Mouse (Mus musculus): ENCODE results near the gene Olfr223. TPM values are rescaled to one million over a fixed set of nuclear protein-coding genes. Genes with fewer than 3 reads are reported as not detected.
A peak's percentile ranks its signal among the peaks of the same experiment; 100 is the strongest.
"Not testable (repeated sequence)": the region's sequence is repeated elsewhere in the genome, so short reads cannot be mapped to it uniquely, and the experiment has no call there.

Olfr223 gene
- total RNA-seq, 2 experiments from 2014 or later: not detected

- DNase-seq: no peak
Measured at GRCm38 (mm10) chr11:59596091-59596490, 3.0 kb upstream of the Olfr223 start.

DNA sequence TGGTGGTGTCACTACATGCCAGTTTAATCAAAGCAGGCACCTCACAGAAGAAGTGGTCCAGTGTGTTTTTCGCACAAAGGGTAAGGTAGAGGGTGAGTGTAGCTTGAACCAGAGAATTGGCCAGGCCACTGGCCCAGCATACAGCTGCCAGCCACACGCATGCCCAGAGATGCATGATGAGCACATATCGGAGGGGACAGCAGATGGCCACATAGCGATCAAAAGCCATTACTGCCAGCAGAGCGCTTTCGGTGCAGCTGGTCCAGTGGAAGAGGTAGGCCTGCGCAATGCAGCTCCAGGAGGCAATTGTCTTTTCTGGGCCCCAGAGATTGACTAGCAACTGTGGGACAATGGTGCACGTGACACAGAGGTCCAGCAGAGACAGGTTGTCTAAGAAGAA lies 3.6 kb downstream of the Olfr223 start:
- no peak for DNase-seq

GRCm38 (mm10) chr11:59584539-59584938 lies 8.6 kb downstream of the Olfr223 start:
- no peak for DNase-seq

GRCm38 (mm10) chr11:59576135-59576534 lies 17.0 kb downstream of the Olfr223 start, which contains the start of gene Olfr222:
Gene Olfr222, minus strand, starts transcription at chr11:59576235.
- not testable (repeated sequence) for DNase-seq

DNA sequence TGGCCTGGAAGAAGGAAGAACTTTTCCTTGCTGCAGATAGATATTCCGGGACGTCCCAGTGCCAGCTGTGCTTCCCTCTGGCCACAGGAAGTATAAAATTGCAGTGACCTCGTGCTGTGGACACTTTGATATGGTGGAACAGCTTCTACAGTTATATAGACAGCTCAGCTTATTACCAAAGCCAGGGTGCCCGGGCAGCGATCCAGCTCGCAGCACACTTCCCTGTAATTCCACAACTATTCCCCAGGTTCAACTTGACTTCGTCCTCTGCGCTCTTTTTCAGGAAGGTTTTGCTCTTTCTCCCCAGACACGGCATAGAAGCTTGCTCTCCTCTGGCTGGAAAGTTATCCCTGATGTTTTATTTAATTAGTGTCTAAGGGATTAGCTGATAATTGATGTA lies 17.4 kb downstream of the Olfr223 start:
- DNase-seq: peak; percentile 17

DNA sequence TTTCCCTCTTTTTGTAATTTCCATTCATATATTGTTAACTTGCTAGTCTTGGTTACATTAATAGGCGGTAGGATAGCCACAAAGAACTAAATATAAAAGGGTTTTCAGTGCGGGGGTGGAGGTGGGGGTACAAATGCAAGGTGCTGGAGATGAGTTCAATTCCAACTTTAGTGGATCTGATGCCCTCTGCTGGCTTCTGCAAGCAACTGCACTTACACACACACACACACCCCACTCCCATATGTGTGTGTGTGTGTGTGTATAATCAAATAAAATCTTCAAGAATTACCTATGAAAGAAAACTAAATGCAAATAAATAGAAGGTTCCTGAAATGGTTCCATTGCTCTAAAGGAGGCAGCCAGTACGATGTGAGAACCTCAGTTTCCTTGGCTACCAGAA lies 23.8 kb downstream of the Olfr223 start:
- no peak for DNase-seq

- DNase-seq: no peak
Measured at GRCm38 (mm10) chr11:59562837-59563236, 30.3 kb downstream of the Olfr223 start.

DNA sequence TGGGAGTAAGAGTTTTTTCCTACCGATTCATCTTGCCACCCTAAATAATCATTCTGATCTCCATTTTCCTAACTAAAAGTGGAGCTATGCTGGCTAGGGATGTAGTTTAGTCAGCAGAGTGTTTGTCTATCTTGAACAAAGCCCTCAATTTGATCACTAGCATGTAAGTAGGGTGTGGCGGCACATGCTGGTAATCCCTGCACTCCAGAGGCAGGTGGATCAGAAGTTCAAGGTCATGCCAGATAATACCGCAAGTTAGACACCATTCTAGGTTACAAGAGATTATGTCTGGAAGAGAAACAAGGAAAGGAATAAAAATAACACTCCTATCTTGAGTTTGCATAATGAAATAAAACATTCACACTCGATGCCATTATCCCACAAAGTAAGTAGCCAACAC lies 30.8 kb downstream of the Olfr223 start:
- no peak for DNase-seq

DNA sequence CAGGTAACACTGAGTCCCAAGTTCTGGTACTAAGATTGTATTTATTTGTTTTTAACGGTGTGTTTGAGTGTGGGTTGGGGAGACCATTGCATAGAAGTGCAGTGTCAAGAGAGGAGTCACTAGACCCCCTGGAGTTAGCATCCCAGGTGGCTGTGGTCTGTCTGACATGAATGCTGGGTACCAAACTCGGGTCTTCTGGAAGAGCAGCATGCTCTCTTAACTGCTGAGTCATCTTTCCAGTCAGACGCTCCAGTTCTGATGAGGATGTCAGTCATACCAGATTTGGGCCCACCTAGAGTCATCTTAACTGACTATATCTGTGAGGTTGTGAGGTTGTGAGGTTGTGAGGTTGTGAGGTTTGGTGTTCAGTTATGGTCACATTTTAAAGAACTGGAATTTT lies 32.2 kb downstream of the Olfr223 start:
- no peak for DNase-seq

- DNase-seq: no peak
Measured at GRCm38 (mm10) chr11:59554535-59554934, 38.6 kb downstream of the Olfr223 start.

DNA sequence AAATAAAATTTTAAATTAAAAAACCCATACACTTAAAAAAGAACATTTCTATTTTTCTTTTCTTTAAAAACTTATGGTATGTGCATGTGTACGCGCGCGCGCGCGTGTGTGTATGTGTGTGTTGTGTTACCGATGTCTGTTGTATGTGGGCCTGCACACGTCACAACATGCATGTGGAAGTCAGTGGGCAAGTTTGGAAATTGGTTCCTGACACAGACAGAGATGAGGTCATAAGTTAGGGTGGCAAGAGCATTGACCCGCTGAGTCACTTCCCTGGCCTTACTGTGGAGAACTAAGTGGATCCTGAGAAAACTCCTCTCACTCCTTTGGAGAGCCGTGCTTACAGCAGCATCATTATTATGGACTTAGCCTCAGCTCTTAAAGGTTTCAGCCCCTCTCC lies 39.0 kb downstream of the Olfr223 start:
- no peak for DNase-seq

DNA sequence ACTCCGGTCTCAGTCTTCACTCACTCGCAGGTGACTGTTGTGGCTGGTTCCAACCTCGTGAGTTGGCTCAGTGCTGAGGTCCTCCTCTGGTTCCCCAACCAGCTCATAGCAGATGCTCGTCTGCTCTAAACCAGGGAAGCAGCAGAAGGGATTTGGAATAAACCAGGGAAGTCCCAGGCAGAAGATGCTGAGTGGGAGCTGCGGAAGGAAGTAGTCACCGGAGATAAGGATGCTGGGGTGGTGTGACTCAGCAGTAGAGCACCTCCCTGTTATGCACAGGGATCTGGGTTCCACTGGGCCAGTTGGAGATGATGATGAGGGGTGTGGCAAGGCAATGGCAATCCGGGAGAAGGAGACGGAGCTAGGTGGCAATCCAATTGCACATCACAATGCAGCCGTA lies 49.1 kb downstream of the Olfr223 start:
- DNase-seq: no peak

- DNase-seq: no peak
Measured at GRCm38 (mm10) chr11:59543376-59543775, 49.7 kb downstream of the Olfr223 start.

DNA sequence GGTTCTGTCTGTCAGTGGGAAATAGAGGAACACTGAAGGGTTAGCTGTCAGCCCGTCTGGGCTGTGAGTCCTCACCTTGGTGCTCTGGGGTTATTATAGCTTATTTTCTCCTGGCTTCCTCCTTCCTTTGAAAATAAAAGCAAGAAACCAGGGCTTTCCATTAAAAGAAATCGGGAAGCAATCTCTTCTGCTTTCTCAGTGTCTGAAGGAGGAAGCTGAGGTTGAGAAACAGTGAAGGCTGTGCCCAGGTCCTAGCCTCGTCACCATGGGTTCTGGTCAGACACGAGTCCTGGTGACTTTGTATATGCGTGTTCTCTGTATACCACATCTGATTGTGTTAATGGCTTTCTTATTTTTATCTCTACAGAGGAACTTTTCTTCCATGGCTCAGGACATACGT lies 50.6 kb downstream of the Olfr223 start:
- DNase-seq: no peak

DNA sequence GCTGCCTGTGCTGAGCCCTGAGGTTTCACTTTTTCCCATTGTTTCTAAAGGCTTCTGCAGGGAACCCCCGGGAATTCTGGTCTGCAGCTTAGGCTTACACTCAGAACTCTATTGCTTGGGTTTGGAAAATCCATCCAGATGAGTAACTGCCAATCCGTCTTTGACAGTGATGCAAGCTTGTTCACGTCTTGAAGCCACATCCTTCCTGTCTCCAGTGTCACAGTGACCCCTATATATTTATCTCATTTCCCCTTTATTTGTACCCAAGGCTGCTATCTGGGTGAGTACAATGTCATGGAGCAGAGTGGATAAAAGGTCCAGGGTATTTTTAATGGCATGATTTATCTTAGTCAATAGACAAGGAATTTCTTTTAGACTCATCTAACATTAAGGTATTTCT lies 51.8 kb downstream of the Olfr223 start, which contains the start of gene Nlrp3:
Gene Nlrp3, plus strand, starts transcription at position 245 of the 400 bp plus-strand sequence.
- DNase-seq: no peak

- DNase-seq: no peak
Measured at GRCm38 (mm10) chr11:59540123-59540522, 53.0 kb downstream of the Olfr223 start.

Other genes with a start within 250 kb of the Olfr223 start
- gene Prss38, start 217.6 kb downstream of the Olfr223 start, total RNA-seq (2021): not detected
- 1 to 10 TPM; 7.9 to 8.2 TPM for gene Jmjd4, start 143.2 kb downstream of the Olfr223 start, total RNA-seq (2021)
- gene Snap47, start 142.1 kb downstream of the Olfr223 start, total RNA-seq (2021): 10 to 100 TPM; 25.8 to 28.0 TPM
- gene Zfp867, start 120.8 kb downstream of the Olfr223 start, total RNA-seq (2021): 1 to 10 TPM; 4.1 to 4.2 TPM
- gene Zkscan17, start 66.5 kb downstream of the Olfr223 start, total RNA-seq (2021): 10 to 100 TPM; 14.5 to 14.9 TPM
- gene Nlrp3, start 51.7 kb downstream of the Olfr223 start, total RNA-seq (2021): under 1 TPM; 0.28 to 0.45 TPM
- gene Olfr222, start 17.1 kb downstream of the Olfr223 start, total RNA-seq (2021): not detected
- 100 to 1,000 TPM; 139 to 166 TPM for gene Mprip, start 68.0 kb upstream of the Olfr223 start, total RNA-seq (2021)
- gene Pld6, start 194.4 kb upstream of the Olfr223 start, total RNA-seq (2021): under 1 TPM; 0.21 to 0.47 TPM
- 10 to 100 TPM; 25.5 to 27.0 TPM for gene Flcn, start 216.7 kb upstream of the Olfr223 start, total RNA-seq (2021)
- gene Nt5m, start 246.2 kb upstream of the Olfr223 start, total RNA-seq (2021): 10 to 100 TPM; 15.7 to 19.2 TPM
- 10 to 100 TPM; 72.7 to 75.2 TPM for gene Cops3, start 246.5 kb upstream of the Olfr223 start, total RNA-seq (2021)

Data from gastrocnemius, postnatal 10 days (tissue).